Mouse (Mus musculus): ENCODE results near the gene Mettl27. TPM values are rescaled to one million over a fixed set of nuclear protein-coding genes. Genes with fewer than 3 reads are reported as not detected.
A peak's percentile ranks its signal among the peaks of the same experiment; 100 is the strongest.

Gene Mettl27
- polyA plus RNA-seq, 1 experiment from 2014 or later: 30.3 TPM

- peak; percentile 86 for TF ChIP-seq CTCF (IDR thresholded peaks at IDR 0.05; ENCODE audit: low read depth)
- Histone ChIP-seq H3K27ac (ENCODE audit: low read depth, low read length) (no peak overlapping the region), H3K4me2 (replicated peaks; ENCODE audit: low read depth) (no peak overlapping the region), H3K4me3 (ENCODE audit: low read depth, low read length) (no peak overlapping the region), H3K36me3 (ENCODE audit: control insufficient read depth, insufficient read depth) (no peaks in the 10 kb centered on the region), H3K9ac (ENCODE audit: low read depth, low read length) (no peak overlapping the region), H3K9me3 (ENCODE audit: control insufficient read depth) (no peaks in the 10 kb centered on the region), H3K27me3 (replicated peaks; ENCODE audit: control insufficient read depth, insufficient read depth, low read length) (no peaks in the 10 kb centered on the region), H3K4me1 (replicated peaks; ENCODE audit: control insufficient read depth, insufficient read depth, low read length) (no peaks in the 10 kb centered on the region)
- ATAC-seq: peak; percentile 39; the same call in 1 of the 2 replicates
- WGBS: 48% methylated on average over 16 of the region's 16 CpGs
Measured at GRCm38 (mm10) chr5:134918071-134918832, 13.9 kb upstream of the Mettl27 start.

GRCm38 (mm10) chr5:134919097-134919496 lies 13.1 kb upstream of the Mettl27 start:
- Histone ChIP-seq H3K9ac (ENCODE audit: low read depth, low read length) (no peak overlapping the region), H3K36me3 (ENCODE audit: control insufficient read depth, insufficient read depth) (no peaks in the 10 kb centered on the region), H3K4me3 (ENCODE audit: low read depth, low read length) (no peak overlapping the region), H3K4me2 (replicated peaks; ENCODE audit: low read depth) (no peak overlapping the region), H3K4me1 (replicated peaks; ENCODE audit: control insufficient read depth, insufficient read depth, low read length) (no peaks in the 10 kb centered on the region), H3K27me3 (replicated peaks; ENCODE audit: control insufficient read depth, insufficient read depth, low read length) (no peaks in the 10 kb centered on the region), H3K27ac (ENCODE audit: low read depth, low read length) (no peak overlapping the region), H3K9me3 (ENCODE audit: control insufficient read depth) (no peaks in the 10 kb centered on the region)
- TF ChIP-seq CTCF (IDR thresholded peaks at IDR 0.05; ENCODE audit: low read depth): no peak
- ATAC-seq: no peak
- 85% methylated on average over 3 of the region's 3 CpGs for WGBS

GRCm38 (mm10) chr5:134920106-134920687 lies 12.0 kb upstream of the Mettl27 start:
- no peaks in the 10 kb centered on the region for H3K36me3 ChIP-seq (ENCODE audit: control insufficient read depth, insufficient read depth)
- H3K27ac ChIP-seq (ENCODE audit: low read depth, low read length): no peak overlapping the region
- no peak overlapping the region for H3K9ac ChIP-seq (ENCODE audit: low read depth, low read length)
- H3K4me1 ChIP-seq (replicated peaks; ENCODE audit: control insufficient read depth, insufficient read depth, low read length): no peaks in the 10 kb centered on the region
- 72% methylated on average over 6 of the region's 6 CpGs for WGBS
- no peak for ATAC-seq
- no peak overlapping the region for H3K4me3 ChIP-seq (ENCODE audit: low read depth, low read length)
- no peaks in the 10 kb centered on the region for H3K27me3 ChIP-seq (replicated peaks; ENCODE audit: control insufficient read depth, insufficient read depth, low read length)
- no peaks in the 10 kb centered on the region for H3K9me3 ChIP-seq (ENCODE audit: control insufficient read depth)
- TF ChIP-seq CTCF (IDR thresholded peaks at IDR 0.05; ENCODE audit: low read depth): no peak
- no peak overlapping the region for H3K4me2 ChIP-seq (replicated peaks; ENCODE audit: low read depth)

- H3K4me1 ChIP-seq (replicated peaks; ENCODE audit: control insufficient read depth, insufficient read depth, low read length): no peaks in the 10 kb centered on the region
- no peaks in the 10 kb centered on the region for H3K9me3 ChIP-seq (ENCODE audit: control insufficient read depth)
- H3K36me3 ChIP-seq (ENCODE audit: control insufficient read depth, insufficient read depth): no peaks in the 10 kb centered on the region
- ATAC-seq: no peak
- no peak overlapping the region for H3K4me2 ChIP-seq (replicated peaks; ENCODE audit: low read depth)
- no peak overlapping the region for H3K4me3 ChIP-seq (ENCODE audit: low read depth, low read length)
- no peak overlapping the region for H3K9ac ChIP-seq (ENCODE audit: low read depth, low read length)
- 88% methylated on average over 8 of the region's 8 CpGs for WGBS
- H3K27me3 ChIP-seq (replicated peaks; ENCODE audit: control insufficient read depth, insufficient read depth, low read length): no peaks in the 10 kb centered on the region
- H3K27ac ChIP-seq (ENCODE audit: low read depth, low read length): no peak overlapping the region
- TF ChIP-seq CTCF (IDR thresholded peaks at IDR 0.05; ENCODE audit: low read depth): no peak
Measured at GRCm38 (mm10) chr5:134921106-134921505, 11.1 kb upstream of the Mettl27 start.

GRCm38 (mm10) chr5:134923141-134923540 lies 9.0 kb upstream of the Mettl27 start:
- no peaks in the 10 kb centered on the region for H3K9me3 ChIP-seq (ENCODE audit: control insufficient read depth)
- no peak overlapping the region for H3K27ac ChIP-seq (ENCODE audit: low read depth, low read length)
- H3K36me3 ChIP-seq (ENCODE audit: control insufficient read depth, insufficient read depth): no peaks in the 10 kb centered on the region
- WGBS: 68% methylated on average over 6 of the region's 6 CpGs
- no peaks in the 10 kb centered on the region for H3K27me3 ChIP-seq (replicated peaks; ENCODE audit: control insufficient read depth, insufficient read depth, low read length)
- TF ChIP-seq CTCF (IDR thresholded peaks at IDR 0.05; ENCODE audit: low read depth): no peak
- no peak for ATAC-seq
- H3K4me1 ChIP-seq (replicated peaks; ENCODE audit: control insufficient read depth, insufficient read depth, low read length): no peaks in the 10 kb centered on the region
- H3K4me3 ChIP-seq (ENCODE audit: low read depth, low read length): no peak overlapping the region
- no peak overlapping the region for H3K9ac ChIP-seq (ENCODE audit: low read depth, low read length)
- no peak overlapping the region for H3K4me2 ChIP-seq (replicated peaks; ENCODE audit: low read depth)

- no peaks in the 10 kb centered on the region for H3K9me3 ChIP-seq (ENCODE audit: control insufficient read depth)
Measured at GRCm38 (mm10) chr5:134926726-134927125, 5.4 kb upstream of the Mettl27 start.

More at GRCm38 (mm10) chr5:134926726-134927125, 5.4 kb upstream of the Mettl27 start:
- ATAC-seq: no peak
- no peak for TF ChIP-seq CTCF (IDR thresholded peaks at IDR 0.05; ENCODE audit: low read depth)
- Histone ChIP-seq H3K4me3 (ENCODE audit: low read depth, low read length) (no peak overlapping the region), H3K4me2 (replicated peaks; ENCODE audit: low read depth) (no peak overlapping the region), H3K9ac (ENCODE audit: low read depth, low read length) (no peak overlapping the region), H3K27ac (ENCODE audit: low read depth, low read length) (no peak overlapping the region), H3K27me3 (replicated peaks; ENCODE audit: control insufficient read depth, insufficient read depth, low read length) (no peaks in the 10 kb centered on the region), H3K4me1 (replicated peaks; ENCODE audit: control insufficient read depth, insufficient read depth, low read length) (no peaks in the 10 kb centered on the region), H3K36me3 (ENCODE audit: control insufficient read depth, insufficient read depth) (no peaks in the 10 kb centered on the region)
- 68% methylated on average over 4 of the region's 4 CpGs for WGBS
